Mouse (Mus musculus) neural tube, embryonic 11.5 days (tissue): Measurements from ENCODE around the gene Ccdc103. TPM values are rescaled to one million over a fixed set of nuclear protein-coding genes. Genes with fewer than 3 reads are reported as not detected.
A peak's percentile ranks its signal among the peaks of the same experiment; 100 is the strongest.

Experiments used
- ATAC-seq: fragments of 200-750 bp; cut with Nextera tagmentation; 2 replicates; pipeline ENCODE4 v1.8.0; 2017; ENCODE audit warnings: moderate number of reproducible peaks, mild to moderate bottlenecking, moderate TSS enrichment, moderate library complexity; ENCODE audit not compliant: insufficient read depth, low FRiP score, low TSS enrichment
- DNase-seq: peaks from one replicate; pipeline ENCODE4 v3.0.0-alpha.2; 2015; ENCODE audit warnings: low spot score
- H3K27ac ChIP-seq: fragments of 300-500 bp; sonication (generic); 2 replicates; pipeline ENCODE4 v1.5.1; 2014; ENCODE audit warnings: low read depth, mild to moderate bottlenecking, low read length
- H3K27me3 ChIP-seq: fragments of 300-500 bp; sonication (generic); 2 replicates; pipeline ENCODE4 v1.6.1; 2014; ENCODE audit warnings: mild to moderate bottlenecking, low read length, mixed read lengths; ENCODE audit not compliant: control insufficient read depth, insufficient read depth
- H3K36me3 ChIP-seq: fragments of 300-500 bp; sonication (generic); 2 replicates; pipeline ENCODE4 v1.6.1; 2014; ENCODE audit warnings: mild to moderate bottlenecking, low read length, moderate library complexity, mixed read lengths; ENCODE audit not compliant: control insufficient read depth, insufficient read depth
- H3K4me1 ChIP-seq: fragments of 300-500 bp; sonication (generic); 2 replicates; pipeline ENCODE4 v1.6.1; 2014; ENCODE audit warnings: low read length, mixed read lengths; ENCODE audit not compliant: control insufficient read depth, insufficient read depth
- H3K4me2 ChIP-seq: fragments of 300-500 bp; sonication (generic); 2 replicates; pipeline ENCODE4 v1.6.1; 2014; ENCODE audit warnings: low read depth, mild to moderate bottlenecking, moderate library complexity
- H3K4me3 ChIP-seq: fragments of 300-500 bp; sonication (generic); 2 replicates; pipeline ENCODE4 v1.5.1; 2014; ENCODE audit warnings: low read depth, low read length
- H3K9ac ChIP-seq: fragments of 300-500 bp; sonication (generic); 2 replicates; pipeline ENCODE4 v1.6.1; 2014; ENCODE audit warnings: mild to moderate bottlenecking, low read length
- H3K9me3 ChIP-seq: fragments of 300-500 bp; sonication (generic); 2 replicates; pipeline ENCODE4 v1.6.1; 2016; ENCODE audit warnings: low read length; ENCODE audit not compliant: control insufficient read depth
- WGBS: fragments of 180-500 bp; shearing (Covaris S2); extraction: QIAGEN DNeasy Blood & Tissue Kit; methylation state at CpG from one replicate; pipeline ENCODE4 v1.1.7; 2014; 5-methylcytosine and 5-hydroxymethylcytosine counted together
- polyA plus RNA-seq: library from polyadenylated mRNA; unstranded; fragments of >200 nt; fragmentation: Nextera tagmentation; extraction: Ambion mirVana; gene quantifications from 2 replicates; pipeline ENCODE4 v1.2.1, GENCODE M21; 2014

The Ccdc103 gene
- polyA plus RNA-seq, 1 experiment from 2014 or later, result 1.9 TPM

- peaks cover 39% of the 10 kb centered on the region for H3K36me3 ChIP-seq
- H3K27ac ChIP-seq, result no peak overlapping the region
- H3K4me1 ChIP-seq, result no peaks in the 10 kb centered on the region
- no peak overlapping the region for H3K9ac ChIP-seq
- H3K4me2 ChIP-seq, result no peak overlapping the region
- ATAC-seq (no peak), DNase-seq (peak; percentile 4)
- H3K9me3 ChIP-seq, result no peaks in the 10 kb centered on the region
- H3K4me3 ChIP-seq, result no peak overlapping the region
- 77% methylated on average over 10 of the region's 10 CpGs for WGBS
- H3K27me3 ChIP-seq, result no peaks in the 10 kb centered on the region
Observed at GRCm38 (mm10) chr11:102845926-102846325, 35.1 kb upstream of the Ccdc103 start.

- peaks cover 25% of the 10 kb centered on the region for H3K36me3 ChIP-seq
Observed at GRCm38 (mm10) chr11:102851883-102852282, 29.1 kb upstream of the Ccdc103 start.

DNA sequence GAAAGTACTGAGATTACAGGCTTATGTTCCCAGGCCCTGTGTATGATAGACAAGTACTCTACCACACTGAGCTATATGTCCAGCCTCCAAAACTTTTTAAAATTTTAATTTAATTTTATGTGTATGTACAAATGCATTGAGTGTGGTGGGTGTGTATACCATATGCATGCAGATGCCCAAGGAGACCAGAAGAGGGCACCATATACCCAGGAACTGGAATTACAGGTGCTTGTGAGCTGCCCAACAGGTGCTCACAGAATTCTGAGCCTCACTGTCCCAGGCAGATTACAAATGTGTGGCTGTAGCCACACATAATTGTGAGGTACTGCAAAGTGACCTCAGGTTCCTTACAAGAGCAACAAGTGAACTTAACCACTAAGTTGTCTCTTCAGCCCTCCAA is 27.2 kb upstream of the Ccdc103 start:
- H3K4me3 ChIP-seq, result no peak overlapping the region
- no peaks in the 10 kb centered on the region for H3K9me3 ChIP-seq
- no peaks in the 10 kb centered on the region for H3K4me1 ChIP-seq
- peaks cover 30% of the 10 kb centered on the region for H3K36me3 ChIP-seq
- no peak overlapping the region for H3K27ac ChIP-seq
- ATAC-seq, result no peak
- DNase-seq, result no peak
- no peak overlapping the region for H3K4me2 ChIP-seq
- no peaks in the 10 kb centered on the region for H3K27me3 ChIP-seq
- no peak overlapping the region for H3K9ac ChIP-seq

More at GRCm38 (mm10) chr11:102851883-102852282, 29.1 kb upstream of the Ccdc103 start:
- H3K9me3 ChIP-seq, result no peaks in the 10 kb centered on the region
- H3K27me3 ChIP-seq, result no peaks in the 10 kb centered on the region
- no peak overlapping the region for H3K9ac ChIP-seq
- WGBS, result 72% methylated on average over 5 of the region's 5 CpGs
- no peak overlapping the region for H3K27ac ChIP-seq
- no peak for ATAC-seq
- H3K4me3 ChIP-seq, result no peak overlapping the region
- peak; percentile 52 for DNase-seq
- no peak overlapping the region for H3K4me2 ChIP-seq
- H3K4me1 ChIP-seq, result no peaks in the 10 kb centered on the region

GRCm38 (mm10) chr11:102855941-102856340 is 25.1 kb upstream of the Ccdc103 start:
- peak; percentile 23 for DNase-seq
- H3K36me3 ChIP-seq, result peaks cover 34% of the 10 kb centered on the region

GRCm38 (mm10) chr11:102858951-102859350 is 22.1 kb upstream of the Ccdc103 start:
- Histone ChIP-seq H3K27me3 (no peaks in the 10 kb centered on the region), H3K27ac (no peak overlapping the region), H3K9me3 (no peaks in the 10 kb centered on the region), H3K36me3 (peaks cover 28% of the 10 kb centered on the region), H3K4me3 (no peak overlapping the region), H3K4me1 (no peaks in the 10 kb centered on the region), H3K4me2 (no peak overlapping the region), H3K9ac (no peak overlapping the region)
- 91% methylated on average over 11 of the region's 11 CpGs for WGBS
- DNase-seq, result no peak
- no peak for ATAC-seq

More at GRCm38 (mm10) chr11:102855941-102856340, 25.1 kb upstream of the Ccdc103 start:
- H3K9ac ChIP-seq, result no peak overlapping the region
- no peaks in the 10 kb centered on the region for H3K4me1 ChIP-seq
- no peaks in the 10 kb centered on the region for H3K9me3 ChIP-seq
- no peak overlapping the region for H3K4me2 ChIP-seq
- 73% methylated on average over 6 of the region's 6 CpGs for WGBS
- H3K27me3 ChIP-seq, result no peaks in the 10 kb centered on the region
- no peak for ATAC-seq
- no peak overlapping the region for H3K4me3 ChIP-seq
- no peak overlapping the region for H3K27ac ChIP-seq

GRCm38 (mm10) chr11:102859933-102860332 is 21.1 kb upstream of the Ccdc103 start:
- Histone ChIP-seq H3K9ac (no peak overlapping the region), H3K36me3 (peaks cover 25% of the 10 kb centered on the region), H3K4me2 (no peak overlapping the region), H3K9me3 (no peaks in the 10 kb centered on the region), H3K27me3 (no peaks in the 10 kb centered on the region), H3K27ac (no peak overlapping the region), H3K4me1 (no peaks in the 10 kb centered on the region), H3K4me3 (no peak overlapping the region)
- no peak for DNase-seq
- ATAC-seq, result no peak
- 95% methylated on average over 8 of the region's 8 CpGs for WGBS

DNA sequence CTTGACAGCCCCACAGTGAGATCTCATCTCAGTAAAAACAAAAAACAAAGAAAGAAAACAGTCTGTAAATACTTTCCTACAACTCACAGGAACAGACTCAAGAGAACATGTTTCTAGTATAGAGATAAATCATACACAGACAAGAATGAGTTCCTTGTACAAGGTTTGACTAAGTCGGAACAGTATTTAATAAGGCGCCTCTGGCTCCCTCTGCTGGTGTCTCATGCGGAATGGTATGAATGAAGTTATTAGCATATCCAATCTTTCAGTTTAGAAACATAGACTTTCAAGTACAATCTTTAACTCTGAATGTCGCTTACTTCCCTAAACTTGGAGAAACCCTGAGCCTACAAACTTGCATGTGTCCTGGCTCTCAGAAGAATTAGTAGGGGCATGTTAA is 16.7 kb upstream of the Ccdc103 start:
- no peak overlapping the region for H3K9ac ChIP-seq
- peaks cover 17% of the 10 kb centered on the region for H3K36me3 ChIP-seq
- no peak for ATAC-seq
- DNase-seq, result peak; percentile 80
- H3K4me3 ChIP-seq, result no peak overlapping the region
- no peak overlapping the region for H3K4me2 ChIP-seq
- H3K27me3 ChIP-seq, result no peaks in the 10 kb centered on the region
- H3K27ac ChIP-seq, result no peak overlapping the region
- H3K9me3 ChIP-seq, result no peaks in the 10 kb centered on the region
- H3K4me1 ChIP-seq, result no peaks in the 10 kb centered on the region
- 55% methylated on average over 4 of the region's 4 CpGs for WGBS

DNA sequence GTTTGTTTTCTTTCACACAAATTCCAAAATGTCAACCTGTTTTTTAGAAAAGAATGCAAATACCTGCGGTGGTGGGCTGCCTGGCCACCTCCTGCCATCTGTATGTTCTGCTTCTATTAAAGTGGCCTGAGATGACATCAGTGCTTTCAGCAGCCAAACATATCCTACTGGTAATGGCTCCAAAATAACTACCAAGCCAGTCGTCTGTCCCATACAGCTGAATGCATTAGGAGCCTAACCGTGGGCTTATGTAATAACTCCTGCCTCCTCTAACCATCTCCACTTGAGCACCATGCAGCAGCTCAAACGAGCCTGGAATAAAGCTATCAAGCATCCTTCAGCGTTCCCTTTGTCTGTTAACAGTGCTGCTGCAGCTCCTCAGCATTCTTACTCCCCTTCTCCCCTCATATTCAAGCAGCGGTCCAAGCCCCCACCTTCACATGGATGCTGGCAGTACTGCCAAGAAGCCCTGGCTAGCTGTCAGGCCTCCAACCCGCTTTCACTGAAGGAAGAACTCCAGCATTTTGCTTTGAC is 6.1 kb upstream of the Ccdc103 start:
- Histone ChIP-seq H3K4me2 (no peak overlapping the region), H3K4me3 (no peak overlapping the region), H3K9me3 (no peaks in the 10 kb centered on the region), H3K27ac (no peak overlapping the region), H3K27me3 (no peaks in the 10 kb centered on the region), H3K9ac (no peak overlapping the region), H3K4me1 (peaks cover 4% of the 10 kb centered on the region), H3K36me3 (peaks cover 7% of the 10 kb centered on the region; the same call in 1 of the 2 replicates)
- no peak for ATAC-seq
- 90% methylated on average over 7 of the region's 7 CpGs for WGBS
- no peak for DNase-seq

- Histone ChIP-seq H3K4me2 (peak overlapping the region; percentile 66), H3K9ac (no peak overlapping the region; the same call in 1 of the 2 replicates), H3K27ac (no peak overlapping the region), H3K4me3 (peak overlapping the region; percentile 70), H3K27me3 (no peaks in the 10 kb centered on the region), H3K4me1 (peaks cover 10% of the 10 kb centered on the region), H3K9me3 (no peaks in the 10 kb centered on the region), H3K36me3 (peaks cover 3% of the 10 kb centered on the region; the same call in 1 of the 2 replicates)
- no peak for ATAC-seq
- 68% methylated on average over 2 of the region's 2 CpGs for WGBS
- DNase-seq, result no peak
Observed at GRCm38 (mm10) chr11:102879558-102879957, 1.4 kb upstream of the Ccdc103 start.
